In the genomic region with DNA sequence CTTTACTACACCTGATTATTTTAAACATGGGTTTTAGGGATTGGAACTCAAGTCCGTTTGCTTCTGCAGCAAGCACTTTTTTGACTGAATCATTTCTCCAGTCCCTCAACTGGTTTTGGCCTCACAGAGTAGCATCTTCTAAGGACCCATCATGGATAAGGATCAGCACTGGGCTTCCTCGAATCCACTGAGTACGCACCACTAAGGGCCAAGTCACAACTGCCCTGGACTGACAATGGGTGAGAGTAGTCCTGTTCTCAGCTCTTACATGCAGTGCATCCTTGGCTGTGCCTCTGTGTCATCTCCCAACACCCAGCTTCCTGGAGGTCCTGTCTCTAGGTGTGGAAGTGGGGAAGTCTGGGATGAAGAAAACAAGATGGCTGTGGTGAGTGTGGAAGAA, we compare ENCODE assay signal across 20 mouse cellular contexts. TPM values are rescaled to one million over a fixed set of nuclear protein-coding genes. Genes with fewer than 3 reads are reported as not detected.
"Had no signal": no experiment of that assay in that cellular context is flagged by ENCODE, and none has a peak within 500 bp of the region (broad histone marks: within the 10 kb centered on the region; RNA-seq: fewer than 3 reads in every experiment).

No protein-coding gene starts in this region.

- H3K9me3 ChIP-seq: midbrain, embryonic 10.5 days; midbrain, embryonic 12.5 days; neural tube, embryonic 12.5 days; stomach, embryonic 15.5 days had no signal

- H3K27ac ChIP-seq: midbrain, embryonic 10.5 days; midbrain, embryonic 12.5 days; neural tube, embryonic 12.5 days; stomach, embryonic 15.5 days; stomach, postnatal 0 days had no signal

- H3K27me3 ChIP-seq: midbrain, embryonic 12.5 days; neural tube, embryonic 12.5 days; stomach, embryonic 15.5 days had no signal

- DNase-seq: lung, adult 18-20 months; lung, embryonic 14.5 days; lung, postnatal 10 days; lung, postnatal 4 days; midbrain, embryonic 14.5 days; right cerebral cortex, postnatal 14 days; thymus, adult 2 months; thymus, postnatal 25 days; thymus, postnatal 4 days had no signal

- H3K4me1 ChIP-seq: midbrain, embryonic 10.5 days; midbrain, embryonic 12.5 days; neural tube, embryonic 12.5 days; stomach, embryonic 15.5 days had no signal

- H3K4me3 ChIP-seq: midbrain, embryonic 10.5 days; midbrain, embryonic 12.5 days; neural tube, embryonic 12.5 days; stomach, embryonic 15.5 days had no signal

- H3K9ac ChIP-seq: lung, embryonic 14.5 days; midbrain, embryonic 12.5 days; neural tube, embryonic 12.5 days; stomach, embryonic 15.5 days had no signal

- H3K4me2 ChIP-seq: lung, embryonic 14.5 days; midbrain, embryonic 12.5 days; neural tube, embryonic 12.5 days; stomach, embryonic 15.5 days had no signal

- H3K36me3 ChIP-seq: midbrain, embryonic 10.5 days; midbrain, embryonic 12.5 days; neural tube, embryonic 12.5 days; stomach, embryonic 15.5 days had no signal

RNA-seq across cellular contexts. Expression of gene Plpp4, which starts 35.2 kb away (rescaled TPM):
- total RNA-seq: megakaryocyte, adult 5-6 weeks; megakaryocyte-erythroid progenitor cell, adult 5-6 weeks; monocyte, adult 5-6 weeks; neutrophil, adult 5-6 weeks had no signal
- polyA plus RNA-seq: liver, embryonic 16.5 days; spleen, adult 2 months had no signal
